Mouse (Mus musculus): ENCODE results near the gene Gm5150. TPM values are rescaled to one million over a fixed set of nuclear protein-coding genes. Genes with fewer than 3 reads are reported as not detected.
"Not testable (repeated sequence)": the region's sequence is repeated elsewhere in the genome, so short reads cannot be mapped to it uniquely, and the experiment has no call there.

The Gm5150 gene
- polyA plus RNA-seq, 1 experiment from 2014 or later, result not detected

- not testable (repeated sequence) for H3K9ac ChIP-seq (replicated peaks; ENCODE audit: low read depth, low read length); H3K27ac ChIP-seq (ENCODE audit: low read length); H3K4me2 ChIP-seq (replicated peaks; ENCODE audit: low read depth, low read length); H3K36me3 ChIP-seq (ENCODE audit: control insufficient read depth, insufficient read depth, low read length); H3K9me3 ChIP-seq (ENCODE audit: control insufficient read depth, low read depth, low read length); H3K4me1 ChIP-seq (ENCODE audit: control insufficient read depth, insufficient read depth, low read length); ATAC-seq (ENCODE audit: insufficient number of reproducible peaks, insufficient read depth, low FRiP score, low read depth); H3K4me3 ChIP-seq (ENCODE audit: low read depth, low read length); H3K27me3 ChIP-seq (ENCODE audit: control insufficient read depth, insufficient read depth, low read length)
- 94% methylated on average over 3 of the region's 3 CpGs for WGBS
Observed at GRCm38 (mm10) chr3:15999479-15999878, 6.8 kb downstream of the Gm5150 start.

- H3K9me3 ChIP-seq (ENCODE audit: control insufficient read depth, low read depth, low read length), result no peaks in the 10 kb centered on the region
- no peak overlapping the region for H3K4me3 ChIP-seq (ENCODE audit: low read depth, low read length)
- H3K27me3 ChIP-seq (ENCODE audit: control insufficient read depth, insufficient read depth, low read length), result no peaks in the 10 kb centered on the region
- no peaks in the 10 kb centered on the region for H3K36me3 ChIP-seq (ENCODE audit: control insufficient read depth, insufficient read depth, low read length)
- H3K4me2 ChIP-seq (replicated peaks; ENCODE audit: low read depth, low read length), result no peak overlapping the region
- WGBS, result 62% methylated on average over 3 of the region's 3 CpGs
- H3K27ac ChIP-seq (ENCODE audit: low read length), result no peak overlapping the region
- H3K4me1 ChIP-seq (ENCODE audit: control insufficient read depth, insufficient read depth, low read length), result no peaks in the 10 kb centered on the region
- no peak overlapping the region for H3K9ac ChIP-seq (replicated peaks; ENCODE audit: low read depth, low read length)
- no peak for ATAC-seq (ENCODE audit: insufficient number of reproducible peaks, insufficient read depth, low FRiP score, low read depth)
Observed at GRCm38 (mm10) chr3:15982216-15982615, 24.0 kb downstream of the Gm5150 start.

GRCm38 (mm10) chr3:15956921-15957320 lies 49.3 kb downstream of the Gm5150 start:
- Histone ChIP-seq H3K27me3 (ENCODE audit: control insufficient read depth, insufficient read depth, low read length) (no peaks in the 10 kb centered on the region), H3K9me3 (ENCODE audit: control insufficient read depth, low read depth, low read length) (no peaks in the 10 kb centered on the region), H3K4me3 (ENCODE audit: low read depth, low read length) (no peak overlapping the region), H3K27ac (ENCODE audit: low read length) (no peak overlapping the region), H3K4me1 (ENCODE audit: control insufficient read depth, insufficient read depth, low read length) (no peaks in the 10 kb centered on the region), H3K4me2 (replicated peaks; ENCODE audit: low read depth, low read length) (no peak overlapping the region), H3K9ac (replicated peaks; ENCODE audit: low read depth, low read length) (no peak overlapping the region), H3K36me3 (ENCODE audit: control insufficient read depth, insufficient read depth, low read length) (no peaks in the 10 kb centered on the region)
- ATAC-seq (ENCODE audit: insufficient number of reproducible peaks, insufficient read depth, low FRiP score, low read depth), result no peak

Small RNA genes lying within 50 kb of the gene (microRNA-seq; reads per million reads assigned to microRNA genes)
- not detected for gene Gm24694

Other genes starting within 250 kb of the Gm5150 start
- gene Sirpb1c, start 157.9 kb downstream of the Gm5150 start, polyA plus RNA-seq (2014; fragmentation: Nextera tagmentation; extraction: Ambion mirVana), result 0.15 TPM in 1 of 2 replicates, not detected in the other